Mouse (Mus musculus) layer of hippocampus, adult 9-10 months (tissue): ENCODE measurements around the gene Dclk2.

Experiments used
- DNase-seq: peaks from one replicate; pipeline ENCODE4 v3.0.0; 2022; ENCODE audit warnings: low spot score

The Dclk2 gene

GRCm38 (mm10) chr3:86920343-86921083 lies at the start of gene Dclk2:
Dclk2 (minus strand) TSS chr3:86920852.
- DNase-seq: no peak

DNA sequence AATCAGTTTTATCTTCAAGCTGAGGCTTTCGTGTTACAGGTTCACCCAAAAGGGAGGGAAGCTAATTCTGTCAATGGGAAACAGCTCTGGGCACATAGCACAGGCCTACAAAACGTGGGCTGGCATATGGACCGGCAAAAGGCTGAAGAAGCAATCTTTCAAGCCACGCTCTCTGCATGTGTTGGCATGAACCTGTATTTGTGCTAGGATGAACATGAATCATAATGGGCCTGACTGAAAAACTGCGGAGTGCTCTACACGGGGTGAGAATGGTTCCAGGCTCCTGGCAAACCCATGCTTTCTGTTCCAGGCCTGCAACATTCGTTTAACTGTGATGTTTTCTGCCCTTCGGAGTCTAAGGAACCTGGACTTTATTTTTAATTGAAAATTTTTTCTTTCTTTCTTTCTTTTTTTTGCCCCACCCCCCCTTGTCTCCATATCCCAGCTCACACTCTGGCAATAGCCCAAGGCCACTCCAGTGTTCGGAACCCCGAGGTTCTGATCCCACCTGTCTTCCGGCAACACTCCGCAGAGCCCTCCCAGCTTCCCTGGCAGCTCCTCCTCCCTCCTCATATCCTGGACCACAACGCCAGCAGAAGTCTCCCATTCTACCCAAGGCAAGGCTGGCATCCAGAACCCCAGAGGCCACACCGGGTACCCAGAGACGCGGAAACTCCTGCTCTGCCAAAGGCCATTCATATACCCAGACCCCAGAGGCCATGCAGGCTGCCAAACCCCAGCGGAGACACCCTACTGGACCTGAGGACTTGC lies 42.2 kb upstream of the Dclk2 start:
- DNase-seq: no peak

GRCm38 (mm10) chr3:86961395-86961669 lies 40.7 kb upstream of the Dclk2 start:
- no peak for DNase-seq

DNA sequence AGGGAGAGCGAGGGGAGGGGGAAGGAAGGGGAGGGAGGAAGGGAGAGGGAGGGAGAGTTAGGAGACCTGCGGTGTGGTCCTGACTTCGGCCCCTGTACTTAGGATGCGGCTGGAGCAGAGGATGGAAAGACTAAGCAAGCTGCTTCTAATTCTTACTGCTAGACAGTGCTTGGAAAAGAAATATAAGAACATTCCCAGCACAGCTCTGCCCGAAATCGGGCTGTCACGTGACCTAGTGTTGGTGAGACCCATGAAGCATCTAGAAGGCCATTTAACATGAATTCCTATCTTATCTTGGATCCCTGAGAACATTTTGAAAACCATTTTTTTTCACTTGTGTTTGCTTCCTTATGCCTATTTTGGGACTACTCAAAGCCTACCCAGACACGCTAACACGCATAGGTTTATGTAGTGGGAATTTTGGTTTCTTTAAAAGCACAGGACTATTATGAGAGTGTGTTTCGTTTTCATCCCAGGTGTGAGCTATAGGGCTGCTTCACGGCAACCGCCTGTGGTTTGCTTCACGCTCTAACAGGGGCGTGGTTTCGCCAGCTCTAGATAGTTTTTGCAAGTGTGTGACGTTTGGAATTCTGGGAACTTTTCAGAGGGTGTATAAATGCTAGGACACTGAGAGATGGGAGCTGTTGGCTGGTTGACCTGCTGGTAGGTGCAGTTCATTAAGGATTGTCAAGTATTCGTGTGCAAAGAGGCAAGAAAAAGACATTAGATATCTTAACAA lies 40.2 kb upstream of the Dclk2 start:
- no peak for DNase-seq

GRCm38 (mm10) chr3:86959088-86959487 lies 38.4 kb upstream of the Dclk2 start:
- DNase-seq: no peak

DNA sequence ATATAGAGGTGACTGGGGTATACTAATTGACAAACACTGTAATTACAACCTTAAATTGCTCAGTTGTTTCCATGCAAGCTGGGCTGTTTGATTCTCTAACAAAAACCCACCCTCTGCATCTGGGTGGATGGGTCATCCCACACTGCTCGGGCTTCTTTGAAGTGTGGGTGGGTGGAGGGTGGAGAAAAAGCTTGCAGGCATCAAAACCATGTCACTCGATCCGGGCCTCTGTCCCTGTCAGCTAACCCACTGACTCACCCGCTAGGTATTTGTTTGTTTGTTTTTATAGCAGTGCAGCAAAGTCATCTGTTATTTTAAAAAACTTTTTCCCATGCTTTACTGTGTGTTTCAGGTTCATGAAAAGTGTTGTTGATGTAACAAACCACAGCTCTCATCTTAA lies 34.7 kb upstream of the Dclk2 start:
- DNase-seq: no peak

GRCm38 (mm10) chr3:86954521-86954920 lies 33.9 kb upstream of the Dclk2 start:
- DNase-seq: no peak

- no peak for DNase-seq
Measured at GRCm38 (mm10) chr3:86953819-86954218, 33.2 kb upstream of the Dclk2 start.

- no peak for DNase-seq
Measured at GRCm38 (mm10) chr3:86950652-86951051, 30.0 kb upstream of the Dclk2 start.

GRCm38 (mm10) chr3:86936254-86936836 lies 15.7 kb upstream of the Dclk2 start:
- peak; percentile 18 for DNase-seq

DNA sequence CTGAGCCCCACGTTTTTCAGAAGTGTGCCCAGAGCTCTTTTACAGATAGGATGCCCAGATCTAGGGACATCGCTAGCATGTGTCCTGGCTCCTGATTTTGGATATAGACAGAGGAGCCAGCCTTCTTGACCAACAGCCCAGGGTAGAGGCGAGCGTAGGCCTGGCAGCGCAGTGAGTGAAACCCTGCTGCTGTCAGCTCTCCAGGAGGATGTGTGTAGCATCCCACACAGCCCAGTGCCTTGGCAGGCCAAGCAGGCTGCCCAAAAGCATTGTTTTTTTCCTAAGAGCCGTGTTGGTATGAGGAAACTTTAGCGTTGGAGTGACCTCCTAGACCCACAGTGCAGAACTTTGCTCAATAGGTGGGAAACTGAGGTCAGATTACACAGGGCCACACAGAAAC lies 12.8 kb upstream of the Dclk2 start:
- no peak for DNase-seq

DNA sequence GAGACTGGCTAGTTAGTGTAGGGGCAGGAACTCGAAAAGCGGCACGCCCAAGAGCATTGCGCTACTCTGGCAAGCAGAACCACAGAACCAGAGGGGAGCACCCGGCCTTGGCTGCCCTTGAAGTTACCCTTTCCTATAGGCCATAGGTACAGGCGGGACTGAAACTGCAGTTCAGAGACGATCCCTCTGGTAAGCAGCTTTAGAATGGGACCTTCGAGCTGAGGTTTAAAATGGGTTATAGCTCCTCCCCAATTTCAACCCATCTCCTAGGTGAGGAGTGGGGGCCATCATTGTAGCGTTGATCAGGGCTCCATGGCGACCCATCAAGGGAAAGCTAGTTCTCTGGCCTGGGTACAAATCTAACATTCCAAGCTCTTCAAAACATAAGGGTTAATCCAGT lies 3.0 kb upstream of the Dclk2 start:
- DNase-seq: no peak

GRCm38 (mm10) chr3:86921181-86921975 lies 726 bp upstream of the Dclk2 start:
- DNase-seq: no peak

GRCm38 (mm10) chr3:86919641-86920342 lies 860 bp downstream of the Dclk2 start:
- no peak for DNase-seq

- no peak for DNase-seq
Measured at GRCm38 (mm10) chr3:86917048-86917447, 3.6 kb downstream of the Dclk2 start.

DNA sequence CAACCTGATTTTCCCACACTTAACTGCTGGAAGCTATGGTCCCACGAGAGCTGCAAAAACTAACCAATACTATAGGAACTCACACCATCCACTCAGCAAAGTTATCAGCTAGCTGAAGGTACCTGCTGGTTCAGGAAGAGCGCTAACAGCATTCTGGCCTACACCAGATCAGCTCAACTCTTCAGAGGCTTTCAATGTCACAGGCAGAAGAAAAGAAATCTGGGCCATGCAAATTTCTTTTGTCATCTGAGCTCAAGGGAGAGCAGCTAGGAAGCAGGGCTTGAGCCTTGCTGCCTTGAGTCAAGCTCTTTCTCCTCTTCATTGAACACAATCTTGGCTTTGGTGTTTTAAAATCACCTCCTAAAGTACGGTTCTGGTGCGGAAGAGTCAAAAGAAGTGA lies 4.0 kb downstream of the Dclk2 start:
- DNase-seq: no peak

- no peak for DNase-seq
Measured at GRCm38 (mm10) chr3:86915291-86915690, 5.4 kb downstream of the Dclk2 start.

GRCm38 (mm10) chr3:86914316-86914715 lies 6.3 kb downstream of the Dclk2 start:
- no peak for DNase-seq

DNA sequence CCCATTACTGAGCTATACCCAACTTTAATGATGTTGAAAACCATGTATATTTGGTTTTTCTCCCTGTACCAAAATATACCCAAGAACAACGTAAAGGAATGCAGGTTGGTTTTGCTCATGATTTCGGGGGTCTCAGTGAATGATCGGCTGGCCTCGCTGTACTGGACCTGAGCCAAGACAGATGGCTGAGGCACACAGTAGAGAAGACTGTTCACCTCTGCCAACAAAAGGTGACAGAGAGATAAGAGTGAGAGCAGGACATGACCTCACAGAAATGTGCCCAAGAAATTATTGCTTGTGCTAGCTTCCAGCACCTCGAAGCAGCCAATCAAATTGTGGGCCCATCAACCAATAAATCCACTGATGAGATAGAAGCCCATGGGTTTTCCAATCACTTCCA lies 22.3 kb downstream of the Dclk2 start:
- DNase-seq: no peak

DNA sequence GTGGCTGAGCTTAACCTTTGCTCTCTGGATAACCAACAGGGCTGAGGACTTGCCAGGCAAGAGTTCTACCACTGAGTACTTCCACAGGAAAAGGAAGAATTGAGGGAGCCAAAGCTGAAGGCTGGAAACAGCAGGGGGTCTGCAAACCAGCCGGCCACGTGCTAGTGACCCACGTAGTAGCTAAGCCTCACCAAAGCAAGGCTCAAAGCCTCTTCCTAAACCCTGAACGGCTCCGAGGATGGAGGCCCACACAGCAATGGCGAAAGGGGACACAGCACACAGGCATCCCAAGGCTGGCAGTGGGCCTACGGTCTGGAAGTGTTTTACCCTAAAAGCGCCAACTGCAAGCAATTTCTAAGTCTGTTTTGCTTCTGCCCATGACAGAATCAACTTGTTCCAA lies 23.1 kb downstream of the Dclk2 start:
- DNase-seq: no peak

- DNase-seq: no peak
Measured at GRCm38 (mm10) chr3:86897066-86897465, 23.6 kb downstream of the Dclk2 start.
